Mouse (Mus musculus): ENCODE measurements at regions not wholly inside any gene's neighbourhood (a gene's known extent, or its start where the extent isn't known, plus 50 kb on each side); places are given as distances from the start of the nearest gene placed in this dataset.

- ATAC-seq (ENCODE audit: insufficient number of reproducible peaks, insufficient read depth, low FRiP score, low read depth), result no peak
- H3K9me3 ChIP-seq (ENCODE audit: control insufficient read depth, low read depth, low read length), result no peaks in the 10 kb centered on the region
- H3K4me3 ChIP-seq (ENCODE audit: low read depth, low read length), result no peak overlapping the region
- 75% methylated on average over 2 of the region's 2 CpGs for WGBS
- H3K27ac ChIP-seq (ENCODE audit: low read length), result no peak overlapping the region
- H3K36me3 ChIP-seq (ENCODE audit: control insufficient read depth, insufficient read depth, low read length), result no peaks in the 10 kb centered on the region
- no peaks in the 10 kb centered on the region for H3K4me1 ChIP-seq (ENCODE audit: control insufficient read depth, insufficient read depth, low read length)
- no peaks in the 10 kb centered on the region for H3K27me3 ChIP-seq (ENCODE audit: control insufficient read depth, insufficient read depth, low read length)
- H3K9ac ChIP-seq (replicated peaks; ENCODE audit: low read depth, low read length), result no peak overlapping the region
- H3K4me2 ChIP-seq (replicated peaks; ENCODE audit: low read depth, low read length), result no peak overlapping the region
Observed at GRCm38 (mm10) chr3:41229493-41229892, 146.6 kb upstream of the Pgrmc2 start.

GRCm38 (mm10) chr3:41228536-41228935 lies 145.7 kb upstream of the Pgrmc2 start:
- Histone ChIP-seq H3K9ac (replicated peaks; ENCODE audit: low read depth, low read length) (no peak overlapping the region), H3K9me3 (ENCODE audit: control insufficient read depth, low read depth, low read length) (no peaks in the 10 kb centered on the region), H3K4me2 (replicated peaks; ENCODE audit: low read depth, low read length) (no peak overlapping the region), H3K4me3 (ENCODE audit: low read depth, low read length) (no peak overlapping the region), H3K36me3 (ENCODE audit: control insufficient read depth, insufficient read depth, low read length) (no peaks in the 10 kb centered on the region), H3K27ac (ENCODE audit: low read length) (no peak overlapping the region), H3K4me1 (ENCODE audit: control insufficient read depth, insufficient read depth, low read length) (no peaks in the 10 kb centered on the region), H3K27me3 (ENCODE audit: control insufficient read depth, insufficient read depth, low read length) (no peaks in the 10 kb centered on the region)
- ATAC-seq (ENCODE audit: insufficient number of reproducible peaks, insufficient read depth, low FRiP score, low read depth), result peak; percentile 83; the same call in 1 of the 2 replicates
- WGBS, result 23% methylated on average over 7 of the region's 7 CpGs

GRCm38 (mm10) chr3:41220746-41221145 lies 137.9 kb upstream of the Pgrmc2 start:
- Histone ChIP-seq H3K9ac (replicated peaks; ENCODE audit: low read depth, low read length) (no peak overlapping the region), H3K36me3 (ENCODE audit: control insufficient read depth, insufficient read depth, low read length) (no peaks in the 10 kb centered on the region), H3K27ac (ENCODE audit: low read length) (no peak overlapping the region), H3K4me1 (ENCODE audit: control insufficient read depth, insufficient read depth, low read length) (no peaks in the 10 kb centered on the region), H3K4me3 (ENCODE audit: low read depth, low read length) (no peak overlapping the region), H3K4me2 (replicated peaks; ENCODE audit: low read depth, low read length) (no peak overlapping the region), H3K27me3 (ENCODE audit: control insufficient read depth, insufficient read depth, low read length) (no peaks in the 10 kb centered on the region), H3K9me3 (ENCODE audit: control insufficient read depth, low read depth, low read length) (no peaks in the 10 kb centered on the region)
- no peak for ATAC-seq (ENCODE audit: insufficient number of reproducible peaks, insufficient read depth, low FRiP score, low read depth)

- Histone ChIP-seq H3K9me3 (ENCODE audit: control insufficient read depth, low read depth, low read length) (no peaks in the 10 kb centered on the region), H3K36me3 (ENCODE audit: control insufficient read depth, insufficient read depth, low read length) (no peaks in the 10 kb centered on the region), H3K4me1 (ENCODE audit: control insufficient read depth, insufficient read depth, low read length) (no peaks in the 10 kb centered on the region), H3K4me2 (replicated peaks; ENCODE audit: low read depth, low read length) (no peak overlapping the region), H3K27me3 (ENCODE audit: control insufficient read depth, insufficient read depth, low read length) (no peaks in the 10 kb centered on the region), H3K27ac (ENCODE audit: low read length) (no peak overlapping the region), H3K4me3 (ENCODE audit: low read depth, low read length) (no peak overlapping the region), H3K9ac (replicated peaks; ENCODE audit: low read depth, low read length) (no peak overlapping the region)
- ATAC-seq (ENCODE audit: insufficient number of reproducible peaks, insufficient read depth, low FRiP score, low read depth), result no peak
- 92% methylated on average over 3 of the region's 3 CpGs for WGBS
Observed at GRCm38 (mm10) chr3:41217770-41218169, 134.9 kb upstream of the Pgrmc2 start.

- H3K4me3 ChIP-seq (ENCODE audit: low read depth, low read length), result no peak overlapping the region
- H3K4me2 ChIP-seq (replicated peaks; ENCODE audit: low read depth, low read length), result no peak overlapping the region
- H3K9ac ChIP-seq (replicated peaks; ENCODE audit: low read depth, low read length), result no peak overlapping the region
- 59% methylated on average over 2 of the region's 2 CpGs for WGBS
- H3K9me3 ChIP-seq (ENCODE audit: control insufficient read depth, low read depth, low read length), result no peaks in the 10 kb centered on the region
- ATAC-seq (ENCODE audit: insufficient number of reproducible peaks, insufficient read depth, low FRiP score, low read depth), result no peak
- H3K36me3 ChIP-seq (ENCODE audit: control insufficient read depth, insufficient read depth, low read length), result no peaks in the 10 kb centered on the region
- no peaks in the 10 kb centered on the region for H3K27me3 ChIP-seq (ENCODE audit: control insufficient read depth, insufficient read depth, low read length)
- no peaks in the 10 kb centered on the region for H3K4me1 ChIP-seq (ENCODE audit: control insufficient read depth, insufficient read depth, low read length)
- H3K27ac ChIP-seq (ENCODE audit: low read length), result no peak overlapping the region
Observed at GRCm38 (mm10) chr3:41213533-41213932, 130.7 kb upstream of the Pgrmc2 start.

GRCm38 (mm10) chr3:41210333-41210732 lies 127.5 kb upstream of the Pgrmc2 start:
- Histone ChIP-seq H3K4me3 (ENCODE audit: low read depth, low read length) (no peak overlapping the region), H3K36me3 (ENCODE audit: control insufficient read depth, insufficient read depth, low read length) (no peaks in the 10 kb centered on the region), H3K4me2 (replicated peaks; ENCODE audit: low read depth, low read length) (no peak overlapping the region), H3K27ac (ENCODE audit: low read length) (no peak overlapping the region), H3K9me3 (ENCODE audit: control insufficient read depth, low read depth, low read length) (no peaks in the 10 kb centered on the region), H3K4me1 (ENCODE audit: control insufficient read depth, insufficient read depth, low read length) (no peaks in the 10 kb centered on the region), H3K9ac (replicated peaks; ENCODE audit: low read depth, low read length) (no peak overlapping the region), H3K27me3 (ENCODE audit: control insufficient read depth, insufficient read depth, low read length) (no peaks in the 10 kb centered on the region)
- ATAC-seq (ENCODE audit: insufficient number of reproducible peaks, insufficient read depth, low FRiP score, low read depth), result no peak
- WGBS, result 45% methylated on average over 7 of the region's 7 CpGs

- ATAC-seq (ENCODE audit: insufficient number of reproducible peaks, insufficient read depth, low FRiP score, low read depth), result no peak
- 31% methylated on average over 13 of the region's 13 CpGs for WGBS
- no peak overlapping the region for H3K4me3 ChIP-seq (ENCODE audit: low read depth, low read length)
Observed at GRCm38 (mm10) chr3:41202895-41203294, 120.0 kb upstream of the Pgrmc2 start.

GRCm38 (mm10) chr3:41201782-41202181 lies 118.9 kb upstream of the Pgrmc2 start:
- H3K27me3 ChIP-seq (ENCODE audit: control insufficient read depth, insufficient read depth, low read length), result no peaks in the 10 kb centered on the region
- no peaks in the 10 kb centered on the region for H3K9me3 ChIP-seq (ENCODE audit: control insufficient read depth, low read depth, low read length)
- H3K36me3 ChIP-seq (ENCODE audit: control insufficient read depth, insufficient read depth, low read length), result no peaks in the 10 kb centered on the region
- H3K9ac ChIP-seq (replicated peaks; ENCODE audit: low read depth, low read length), result no peak overlapping the region
- no peak for ATAC-seq (ENCODE audit: insufficient number of reproducible peaks, insufficient read depth, low FRiP score, low read depth)
- WGBS, result 41% methylated on average over 4 of the region's 4 CpGs
- H3K4me2 ChIP-seq (replicated peaks; ENCODE audit: low read depth, low read length), result no peak overlapping the region
- H3K4me1 ChIP-seq (ENCODE audit: control insufficient read depth, insufficient read depth, low read length), result no peaks in the 10 kb centered on the region
- H3K27ac ChIP-seq (ENCODE audit: low read length), result no peak overlapping the region
- no peak overlapping the region for H3K4me3 ChIP-seq (ENCODE audit: low read depth, low read length)

More at GRCm38 (mm10) chr3:41202895-41203294, 120.0 kb upstream of the Pgrmc2 start:
- H3K9me3 ChIP-seq (ENCODE audit: control insufficient read depth, low read depth, low read length), result no peaks in the 10 kb centered on the region
- H3K4me1 ChIP-seq (ENCODE audit: control insufficient read depth, insufficient read depth, low read length), result no peaks in the 10 kb centered on the region
- no peaks in the 10 kb centered on the region for H3K36me3 ChIP-seq (ENCODE audit: control insufficient read depth, insufficient read depth, low read length)
- no peak overlapping the region for H3K27ac ChIP-seq (ENCODE audit: low read length)
- no peak overlapping the region for H3K9ac ChIP-seq (replicated peaks; ENCODE audit: low read depth, low read length)
- no peak overlapping the region for H3K4me2 ChIP-seq (replicated peaks; ENCODE audit: low read depth, low read length)
- H3K27me3 ChIP-seq (ENCODE audit: control insufficient read depth, insufficient read depth, low read length), result no peaks in the 10 kb centered on the region

GRCm38 (mm10) chr3:41200026-41200425 lies 117.2 kb upstream of the Pgrmc2 start:
- Histone ChIP-seq H3K4me3 (ENCODE audit: low read depth, low read length) (no peak overlapping the region), H3K36me3 (ENCODE audit: control insufficient read depth, insufficient read depth, low read length) (no peaks in the 10 kb centered on the region), H3K4me2 (replicated peaks; ENCODE audit: low read depth, low read length) (no peak overlapping the region), H3K27me3 (ENCODE audit: control insufficient read depth, insufficient read depth, low read length) (no peaks in the 10 kb centered on the region), H3K4me1 (ENCODE audit: control insufficient read depth, insufficient read depth, low read length) (peaks cover 9% of the 10 kb centered on the region), H3K9me3 (ENCODE audit: control insufficient read depth, low read depth, low read length) (no peaks in the 10 kb centered on the region), H3K27ac (ENCODE audit: low read length) (no peak overlapping the region), H3K9ac (replicated peaks; ENCODE audit: low read depth, low read length) (no peak overlapping the region)
- ATAC-seq (ENCODE audit: insufficient number of reproducible peaks, insufficient read depth, low FRiP score, low read depth), result no peak
- 80% methylated on average over 5 of the region's 5 CpGs for WGBS

Measured in stomach, embryonic 14.5 days (tissue).